Mouse (Mus musculus) liver, adult (tissue): ENCODE measurements around the gene Mmaa.

Experiments
- GATA4 ChIP-seq: IDR thresholded peaks from 2 replicates; pipeline ENCODE4 v1.6.1; 2014; ENCODE audit warnings: mild to moderate bottlenecking, low read length; ENCODE audit not compliant: insufficient replicate concordance

The Mmaa gene

DNA sequence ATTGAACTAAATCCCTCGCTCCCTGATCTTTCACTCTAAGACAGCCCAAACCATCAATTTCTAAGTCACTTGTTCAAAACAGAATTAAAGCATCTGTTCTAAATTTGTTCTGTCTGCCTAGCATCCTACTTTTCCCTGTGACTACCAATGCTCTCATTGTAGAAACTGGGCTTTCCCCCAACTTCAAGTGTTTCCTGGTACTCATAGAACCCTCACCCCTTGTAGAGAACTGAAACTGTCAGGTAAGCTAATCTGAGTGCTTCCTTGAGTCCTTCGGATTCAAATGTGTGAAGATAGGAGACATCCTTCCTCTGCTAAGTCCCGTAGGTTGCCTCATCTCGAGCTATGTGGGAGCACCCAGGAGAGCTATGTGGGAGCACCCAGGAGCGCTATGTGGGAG is 32.8 kb downstream of the Mmaa start:
- TF ChIP-seq GATA4, result no peak

DNA sequence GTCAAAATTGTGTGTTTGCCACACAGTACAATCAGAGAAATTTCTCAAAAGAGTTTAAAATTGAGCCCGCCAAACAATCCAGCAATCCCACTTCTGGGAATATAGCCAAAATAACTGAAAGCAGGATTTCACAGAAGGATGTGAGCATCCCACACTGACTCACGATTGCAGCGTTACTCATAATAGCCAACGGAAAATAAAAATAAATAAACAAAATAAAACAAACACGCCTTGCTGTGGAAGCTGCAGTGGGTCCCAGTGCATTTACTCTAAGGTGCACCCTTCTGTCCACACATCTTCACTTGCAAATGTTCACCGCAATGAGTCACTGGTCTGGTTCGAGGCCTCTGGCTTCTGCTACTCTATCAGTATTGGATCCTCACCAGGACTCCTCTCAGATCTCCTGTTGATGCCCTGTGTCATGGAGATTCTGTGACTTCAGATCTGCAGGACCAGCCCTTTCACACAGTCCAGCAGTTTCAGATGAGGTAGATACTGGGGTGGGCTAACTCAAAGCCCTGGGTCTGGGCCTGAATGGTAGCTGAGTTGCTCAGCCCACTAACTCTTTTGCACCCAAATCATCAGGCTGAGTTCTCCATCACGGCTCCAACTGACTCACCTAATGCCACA is 38.5 kb downstream of the Mmaa start:
- no peak for TF ChIP-seq GATA4

GRCm38 (mm10) chr8:79253742-79254141 is 41.0 kb downstream of the Mmaa start:
- TF ChIP-seq GATA4, result no peak

DNA sequence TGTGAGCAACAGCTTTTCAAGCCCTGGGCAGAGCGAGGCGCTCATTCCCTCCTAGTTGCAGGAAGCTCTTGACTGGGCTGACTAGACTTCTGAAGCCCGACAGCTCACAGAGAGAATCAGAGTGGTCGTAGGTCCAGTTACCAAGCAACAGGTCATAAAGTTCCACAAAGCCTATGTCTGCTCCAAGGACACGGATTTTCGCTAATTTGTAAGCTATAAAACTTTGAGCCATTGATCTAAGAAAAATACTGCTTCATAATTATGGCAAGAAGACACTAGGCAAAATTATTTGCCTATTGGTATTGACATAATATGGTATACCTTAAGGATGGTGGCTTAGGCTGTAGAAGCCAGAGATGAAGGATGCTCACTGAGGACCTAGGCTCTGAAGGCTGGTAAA is 46.3 kb downstream of the Mmaa start, which contains the start of gene 1700011L22Rik:
Gene 1700011L22Rik (minus strand): TSS at position 101 of the 400 bp plus-strand sequence.
- TF ChIP-seq GATA4, result no peak

- TF ChIP-seq GATA4, result no peak
Observed at GRCm38 (mm10) chr8:79243422-79243821, 51.3 kb downstream of the Mmaa start.

- no peak for TF ChIP-seq GATA4
Observed at GRCm38 (mm10) chr8:79239996-79240395, 54.7 kb downstream of the Mmaa start.

- TF ChIP-seq GATA4, result no peak
Observed at GRCm38 (mm10) chr8:79239320-79239719, 55.4 kb downstream of the Mmaa start.

- no peak for TF ChIP-seq GATA4
Observed at GRCm38 (mm10) chr8:79229266-79229888, 65.4 kb downstream of the Mmaa start.

GRCm38 (mm10) chr8:79227916-79228315 is 66.8 kb downstream of the Mmaa start:
- TF ChIP-seq GATA4, result no peak

DNA sequence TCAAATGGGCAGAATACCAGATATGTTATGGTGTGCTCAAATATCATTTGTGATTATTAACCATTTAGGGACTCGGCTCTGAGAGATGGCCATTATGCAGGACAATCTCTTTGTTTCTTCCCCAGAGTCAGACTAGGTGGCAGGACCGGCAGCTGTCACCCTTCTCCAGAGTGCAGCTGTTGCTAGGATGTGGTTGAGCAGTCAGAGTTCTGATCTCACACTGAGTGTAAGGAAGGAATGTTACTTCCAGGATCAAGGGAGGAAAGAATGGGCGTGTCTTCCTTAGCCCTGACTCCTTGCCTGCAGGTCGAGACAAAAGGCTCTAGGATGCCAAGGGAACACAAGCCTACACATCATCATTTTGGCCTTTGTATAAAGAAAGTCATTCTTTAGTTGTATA is 67.5 kb downstream of the Mmaa start:
- TF ChIP-seq GATA4, result no peak

- no peak for TF ChIP-seq GATA4
Observed at GRCm38 (mm10) chr8:79226046-79226445, 68.7 kb downstream of the Mmaa start.

- TF ChIP-seq GATA4, result no peak
Observed at GRCm38 (mm10) chr8:79225586-79225985, 69.2 kb downstream of the Mmaa start.

DNA sequence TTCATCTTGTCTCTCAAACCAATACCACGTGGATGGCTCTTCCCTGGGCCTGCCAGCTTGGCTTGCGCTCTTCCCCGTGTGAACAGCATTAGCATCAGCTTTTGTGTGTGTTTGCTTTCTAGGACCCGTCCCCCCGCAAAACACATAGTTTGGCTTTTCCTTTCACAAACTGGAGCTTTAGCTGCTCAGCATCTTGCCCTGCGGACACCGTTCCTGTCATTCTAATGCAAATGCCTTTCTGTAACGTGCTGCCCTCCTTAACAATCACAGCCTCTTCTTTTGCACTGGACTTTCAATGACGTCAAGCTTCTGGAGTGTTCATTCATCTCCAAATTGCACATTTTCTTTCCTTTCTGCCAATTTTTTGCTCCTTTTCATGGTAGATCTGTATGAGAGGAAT is 70.4 kb downstream of the Mmaa start:
- no peak for TF ChIP-seq GATA4

DNA sequence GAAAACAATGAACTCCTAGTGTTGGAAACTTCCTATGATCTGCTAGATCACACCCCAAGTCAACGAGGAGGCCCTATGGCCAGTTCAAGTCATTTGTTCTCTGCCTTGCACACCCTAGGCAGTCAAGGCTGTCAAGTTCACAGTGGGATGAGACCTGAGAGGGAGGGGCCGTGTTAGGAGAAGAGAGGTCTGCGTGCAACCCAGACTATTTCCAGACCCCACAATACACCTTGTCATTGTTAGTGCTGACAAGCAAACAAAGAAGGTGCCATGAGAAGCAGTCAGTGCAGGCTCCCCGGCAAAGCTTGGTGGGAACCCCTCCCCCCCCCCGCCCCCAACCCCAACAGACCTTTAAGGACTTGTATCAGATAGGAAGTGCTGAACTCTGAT is 72.0 kb downstream of the Mmaa start:
- TF ChIP-seq GATA4, result no peak

DNA sequence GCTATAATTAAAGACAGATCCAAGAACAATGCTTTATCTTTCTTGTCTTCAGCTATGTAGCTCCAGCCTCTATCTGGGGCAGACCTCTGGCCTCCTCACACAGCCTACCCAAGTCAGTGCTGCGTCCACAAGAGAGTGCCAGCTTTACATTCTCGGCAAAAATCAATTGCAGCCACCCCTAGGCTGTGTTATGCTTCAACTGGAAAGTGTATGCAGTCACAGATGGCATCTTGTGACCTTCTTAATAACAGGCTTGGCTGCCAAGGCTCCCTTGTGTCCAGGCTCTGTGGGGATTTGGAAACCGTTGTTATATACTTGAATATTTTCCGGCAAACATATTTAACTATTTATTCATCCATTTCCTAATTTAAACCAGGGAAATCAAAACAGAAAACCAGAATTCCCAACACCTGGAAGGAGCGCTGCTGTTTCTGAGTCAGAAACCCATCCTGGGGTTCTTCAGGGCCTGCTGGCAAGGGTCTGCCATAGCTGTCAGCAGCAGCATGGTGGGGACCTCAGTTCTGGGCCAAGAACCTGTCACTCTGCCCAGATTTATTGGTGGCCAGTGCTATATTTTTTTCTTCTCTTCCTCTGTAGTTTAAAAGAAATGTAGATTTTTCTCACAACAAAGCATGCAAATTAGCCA is 72.5 kb downstream of the Mmaa start:
- TF ChIP-seq GATA4, result no peak
